Comparison of ENCODE assay signal across 16 mouse cellular contexts in genomic region chr11:86517229-86517628, GRCm38 (mm10).
"Had no signal": no experiment of that assay in that cellular context is flagged by ENCODE, and none has a peak within 500 bp of the region (broad histone marks: within the 10 kb centered on the region; RNA-seq: fewer than 3 reads in every experiment).

No protein-coding gene starts in this region.

- DNase-seq: lung, adult 18-20 months; lung, embryonic 14.5 days; lung, postnatal 10 days; lung, postnatal 4 days; right cerebral cortex, postnatal 14 days; thymus, adult 2 months; thymus, postnatal 25 days; thymus, postnatal 4 days had no signal

- H3K4me2 ChIP-seq: lung, embryonic 14.5 days; midbrain, embryonic 11.5 days; midbrain, embryonic 13.5 days; midbrain, embryonic 15.5 days; neural tube, embryonic 13.5 days; neural tube, embryonic 15.5 days; stomach, embryonic 15.5 days had no signal

- H3K27ac ChIP-seq: midbrain, embryonic 13.5 days; midbrain, embryonic 15.5 days; neural tube, embryonic 13.5 days; neural tube, embryonic 15.5 days; stomach, embryonic 15.5 days; stomach, postnatal 0 days had no signal

- H3K4me1 ChIP-seq: megakaryocyte, embryonic 14.5 days; midbrain, embryonic 13.5 days; midbrain, embryonic 15.5 days; neural tube, embryonic 13.5 days; neural tube, embryonic 15.5 days; stomach, embryonic 15.5 days had no signal

- ATAC-seq: midbrain, embryonic 13.5 days; midbrain, embryonic 15.5 days had no signal

- H3K9ac ChIP-seq: lung, embryonic 14.5 days; midbrain, embryonic 13.5 days; midbrain, embryonic 15.5 days; neural tube, embryonic 13.5 days; neural tube, embryonic 15.5 days; stomach, embryonic 15.5 days had no signal

- H3K4me3 ChIP-seq: megakaryocyte, embryonic 14.5 days; midbrain, embryonic 13.5 days; midbrain, embryonic 15.5 days; neural tube, embryonic 13.5 days; neural tube, embryonic 15.5 days; stomach, embryonic 15.5 days had no signal

- H3K9me3 ChIP-seq: midbrain, embryonic 13.5 days; midbrain, embryonic 15.5 days; neural tube, embryonic 13.5 days; neural tube, embryonic 15.5 days; stomach, embryonic 15.5 days had no signal

- H3K27me3 ChIP-seq: megakaryocyte, embryonic 14.5 days; midbrain, embryonic 13.5 days; midbrain, embryonic 15.5 days; neural tube, embryonic 13.5 days; neural tube, embryonic 15.5 days; stomach, embryonic 15.5 days had no signal
